Comparison of ENCODE assay signal across 15 mouse cellular contexts in the genomic region with DNA sequence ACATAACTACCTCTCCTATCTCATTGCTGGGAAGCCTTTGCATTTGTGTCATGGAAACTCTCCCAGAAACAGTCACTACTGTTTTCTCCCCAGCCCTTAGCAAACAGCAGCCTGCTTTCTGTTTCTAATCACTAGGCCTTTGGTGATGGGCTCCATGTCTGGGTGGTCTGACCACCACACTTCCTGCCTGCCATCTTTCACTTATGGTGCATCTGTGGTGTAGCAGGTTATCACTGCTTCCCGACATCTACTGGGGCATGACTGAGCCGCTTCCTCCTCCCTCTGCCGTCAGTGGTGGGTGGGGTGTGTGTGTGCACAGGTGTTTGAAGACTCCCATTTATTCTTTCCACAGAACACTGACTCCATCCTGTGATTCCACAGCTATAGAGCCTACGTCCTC.
A peak's percentile ranks its signal among the peaks of the same experiment; 100 is the strongest.
DNase-seq lines count a peak whose midpoint lies in the region; ATAC-seq lines count a peak whose summit lies in the region.
"Had no signal": no experiment of that assay in that cellular context is flagged by ENCODE, and none has a peak within 500 bp of the region (broad histone marks: within the 10 kb centered on the region; RNA-seq: fewer than 3 reads in every experiment).

No protein-coding gene starts in this region.

- no peak overlapping the region for H3K4me2 ChIP-seq in kidney, embryonic 14.5 days (replicated peaks; ENCODE audit: low read depth, low read length)
- H3K4me2 ChIP-seq: embryonic facial prominence, embryonic 12.5 days; hindbrain, embryonic 15.5 days; liver, embryonic 15.5 days; midbrain, embryonic 13.5 days had no signal

- peaks cover 11% of the 10 kb centered on the region for H3K4me1 ChIP-seq in kidney, embryonic 14.5 days (ENCODE audit: control insufficient read depth, insufficient read depth, low read length)
- H3K4me1 ChIP-seq: liver, embryonic 15.5 days had no signal

- no peak for ATAC-seq in kidney, embryonic 14.5 days (ENCODE audit: low FRiP score, low TSS enrichment)
- ATAC-seq: forebrain, embryonic 14.5 days; midbrain, embryonic 13.5 days had no signal

- DNase-seq in lung, postnatal 25 days (ENCODE audit: low spot score), result peak; percentile 28
- DNase-seq in lung, adult 18-20 months, result no peak
- DNase-seq in brain, adult 2 months (ENCODE audit: low read depth, low spot score), result peak; percentile 40
- DNase-seq in natural killer cell, adult 2 months (ENCODE audit: low spot score in 2 of 2), result peak; percentile 77 to 79
- peak; percentile 77 for DNase-seq in thymus, postnatal 25 days
- DNase-seq in cerebellum, adult 9-10 months, result no peak
- no peak for DNase-seq in left cerebral cortex, adult 8-10 months (ENCODE audit: low spot score in 2 of 2)
- DNase-seq: kidney, postnatal 25 days; right cerebral cortex, postnatal 4 days had no signal

- no peak overlapping the region for H3K4me3 ChIP-seq in kidney, embryonic 14.5 days (ENCODE audit: low read length)
- H3K4me3 ChIP-seq: embryonic facial prominence, embryonic 12.5 days; hindbrain, embryonic 15.5 days; liver, embryonic 15.5 days; midbrain, embryonic 13.5 days had no signal

- H3K27ac ChIP-seq in kidney, embryonic 14.5 days (ENCODE audit: low read depth, low read length), result no peak overlapping the region
- H3K27ac ChIP-seq: embryonic facial prominence, embryonic 12.5 days; hindbrain, embryonic 15.5 days; liver, embryonic 15.5 days; midbrain, embryonic 13.5 days had no signal

- WGBS in kidney, embryonic 14.5 days, result 53% methylated on average over 4 of the region's 4 CpGs

- no peak overlapping the region for H3K9ac ChIP-seq in kidney, embryonic 14.5 days (ENCODE audit: low read depth, low read length)
- H3K9ac ChIP-seq: embryonic facial prominence, embryonic 12.5 days; hindbrain, embryonic 15.5 days; liver, embryonic 15.5 days; midbrain, embryonic 13.5 days had no signal

- H3K9me3 ChIP-seq in kidney, embryonic 14.5 days (ENCODE audit: control insufficient read depth, low read length), result no peaks in the 10 kb centered on the region
- H3K9me3 ChIP-seq: embryonic facial prominence, embryonic 12.5 days; hindbrain, embryonic 15.5 days; liver, embryonic 15.5 days; midbrain, embryonic 13.5 days had no signal

- H3K27me3 ChIP-seq in kidney, embryonic 14.5 days (ENCODE audit: control insufficient read depth, insufficient read depth, low read length), result 0 out of 2 replicates have a peak, but pooled peaks cover 3% of the 10 kb centered on the region
- H3K27me3 ChIP-seq: embryonic facial prominence, embryonic 12.5 days; hindbrain, embryonic 15.5 days; liver, embryonic 15.5 days; midbrain, embryonic 13.5 days had no signal

- no peaks in the 10 kb centered on the region for H3K36me3 ChIP-seq in kidney, embryonic 14.5 days (ENCODE audit: control insufficient read depth, insufficient read depth, low read length)
- H3K36me3 ChIP-seq: embryonic facial prominence, embryonic 12.5 days; liver, embryonic 15.5 days; midbrain, embryonic 13.5 days had no signal

Comparison
In these comparisons a context has a peak if more than half of its experiments do, and no peak if none do; other contexts are left out.
1. DNase-seq: peak in lung, postnatal 25 days (single experiment), brain, adult 2 months (single experiment), natural killer cell, adult 2 months (2 of 2) and thymus, postnatal 25 days (single experiment); none in lung, adult 18-20 months (0 of 2), cerebellum, adult 9-10 months (single experiment) and left cerebral cortex, adult 8-10 months (0 of 2).